Mouse (Mus musculus) midbrain, embryonic 10.5 days (tissue): Measurements from ENCODE around the gene Alg1. TPM values are rescaled to one million over a fixed set of nuclear protein-coding genes. Genes with fewer than 3 reads are reported as not detected.

ENCODE experiments used
- DNase-seq: peaks from one replicate; pipeline ENCODE4 v3.0.0-alpha.2; 2017; ENCODE audit warnings: low spot score
- H3K27ac ChIP-seq: fragments of 300-500 bp; sonication (generic); replicated peaks from 2 replicates; pipeline ENCODE4 v1.5.1; 2016; ENCODE audit warnings: mild to moderate bottlenecking
- H3K27me3 ChIP-seq: fragments of 300-500 bp; sonication (generic); 2 replicates; pipeline ENCODE4 v1.6.1; 2016; ENCODE audit warnings: low read depth, mild to moderate bottlenecking; ENCODE audit not compliant: poor library complexity, severe bottlenecking
- H3K36me3 ChIP-seq: fragments of 300-500 bp; sonication (generic); 2 replicates; pipeline ENCODE4 v1.6.1; 2016; ENCODE audit warnings: mild to moderate bottlenecking, moderate library complexity
- H3K4me1 ChIP-seq: fragments of 300-500 bp; sonication (generic); 2 replicates; pipeline ENCODE4 v1.6.1; 2016
- H3K4me3 ChIP-seq: fragments of 300-500 bp; sonication (generic); 2 replicates; pipeline ENCODE4 v1.5.1; 2016; ENCODE audit warnings: mild to moderate bottlenecking, moderate library complexity
- H3K9me3 ChIP-seq: fragments of 300-500 bp; sonication (generic); replicated peaks from 2 replicates; pipeline ENCODE4 v1.6.1; 2016; ENCODE audit warnings: mild to moderate bottlenecking
- WGBS: fragments of 180-500 bp; shearing (Covaris S2); methylation state at CpG from one replicate; pipeline ENCODE4 v1.1.7; 2016; 5-methylcytosine and 5-hydroxymethylcytosine counted together
- polyA plus RNA-seq: library from polyadenylated mRNA; unstranded; fragments of >200 nt; fragmentation: Nextera tagmentation; extraction: Ambion mirVana; gene quantifications from 2 replicates; pipeline ENCODE4 v1.2.1, GENCODE M21; 2016

Alg1 gene
- polyA plus RNA-seq: 25.0 and 25.3 TPM in 2 replicates

DNA sequence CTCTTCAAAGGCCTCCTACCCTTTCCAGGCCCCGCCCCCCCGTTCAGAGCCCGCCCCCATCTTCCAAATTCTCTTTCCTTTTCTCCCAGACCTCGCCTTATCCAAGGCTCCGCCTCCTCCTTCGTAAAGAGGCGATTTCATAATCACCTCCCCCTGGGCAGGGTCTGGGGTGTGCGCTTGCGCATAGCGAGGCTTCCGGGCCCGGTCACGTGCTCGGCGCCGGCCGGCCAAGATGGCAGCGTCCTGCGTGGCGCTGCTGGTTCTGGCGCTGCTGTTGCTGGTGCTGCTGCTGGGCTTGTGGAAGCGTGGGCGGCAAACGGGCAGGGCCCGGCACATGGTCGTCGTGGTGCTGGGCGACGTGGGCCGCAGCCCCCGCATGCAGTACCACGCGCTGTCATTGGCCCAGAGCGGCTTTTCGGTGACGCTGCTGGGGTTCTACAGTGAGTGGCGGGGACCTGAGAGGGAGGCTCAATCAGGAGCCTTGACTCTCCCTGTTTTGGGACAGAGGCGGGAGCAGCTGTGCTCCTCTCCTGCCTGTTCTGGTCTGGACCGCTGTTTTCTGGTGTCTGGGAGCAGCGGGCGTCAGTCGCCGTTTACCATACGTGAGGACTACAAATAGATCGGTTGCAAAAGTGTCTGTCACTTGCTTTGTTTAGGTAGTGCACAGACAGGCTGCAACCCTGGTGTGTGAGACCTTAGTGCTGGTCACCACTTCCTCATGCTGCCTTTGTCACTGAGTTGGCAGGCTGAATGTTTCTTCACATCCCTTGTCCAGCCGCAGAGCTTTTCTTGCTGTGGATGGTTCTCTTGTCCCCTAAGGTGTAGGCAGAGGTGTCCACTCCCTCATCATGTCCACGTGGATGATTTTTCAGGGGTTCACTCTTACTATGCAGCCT lies at the start of gene Alg1:
Alg1 (plus strand) TSS at position 204 of the 896 bp plus-strand sequence.
- no peaks in the 10 kb centered on the region for H3K27me3 ChIP-seq
- H3K27ac ChIP-seq: peak within 1 kb of the TSS; percentile 75
- DNase-seq: peak; percentile 93
- WGBS: 3% methylated on average over 47 of the region's 47 CpGs
- peaks cover 10% of the 10 kb centered on the region; the same call in 1 of the 2 replicates for H3K36me3 ChIP-seq
- peaks cover 9% of the 10 kb centered on the region for H3K4me1 ChIP-seq
- no peaks in the 10 kb centered on the region for H3K9me3 ChIP-seq
- H3K4me3 ChIP-seq: peak within 1 kb of the TSS; percentile 85

DNA sequence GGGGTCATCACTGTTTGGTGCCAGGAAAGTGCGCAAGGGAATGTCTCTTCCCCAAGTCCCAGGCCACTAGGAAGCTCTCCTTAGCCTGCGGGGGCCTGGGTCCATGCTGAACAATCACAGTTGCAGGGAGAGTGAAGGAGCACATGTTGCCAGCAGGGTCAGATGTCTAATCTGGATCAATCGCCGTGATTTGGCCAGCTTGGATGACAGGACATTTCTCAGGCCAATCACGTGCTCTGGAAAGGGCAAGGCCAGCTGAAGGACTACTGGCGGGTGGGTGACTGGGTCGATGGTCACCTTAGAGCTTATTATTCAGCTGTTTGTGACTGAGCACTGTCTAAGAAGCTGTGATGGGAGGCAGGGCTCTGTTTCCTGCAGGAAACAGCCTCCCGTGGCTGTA lies 49.3 kb upstream of the Alg1 start:
- H3K4me3 ChIP-seq: no peak overlapping the region
- no peak overlapping the region for H3K27ac ChIP-seq
- H3K4me1 ChIP-seq: peaks cover 6% of the 10 kb centered on the region
- no peaks in the 10 kb centered on the region for H3K27me3 ChIP-seq
- 68% methylated on average over 8 of the region's 8 CpGs for WGBS
- DNase-seq: no peak
- no peaks in the 10 kb centered on the region for H3K9me3 ChIP-seq
- no peaks in the 10 kb centered on the region for H3K36me3 ChIP-seq

DNA sequence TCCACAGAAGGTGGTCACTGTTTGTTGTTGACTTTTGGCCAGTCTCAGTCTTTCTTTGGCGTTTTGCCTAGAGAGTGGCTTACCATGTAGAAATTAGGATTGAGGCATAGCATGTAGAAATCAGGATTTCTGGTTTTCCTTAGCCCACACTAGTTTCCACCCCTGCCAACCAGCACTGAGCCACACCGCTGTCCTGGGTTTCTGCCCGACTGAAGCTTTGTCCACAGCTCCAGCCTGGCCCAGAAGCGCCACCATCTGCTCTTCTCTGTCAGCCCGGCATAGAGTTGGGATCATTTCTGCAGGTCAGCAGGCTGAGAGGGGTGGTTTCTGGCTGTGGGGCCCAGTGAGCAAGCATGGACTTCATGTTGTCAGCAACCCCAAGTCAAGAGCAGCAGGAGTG lies 48.5 kb upstream of the Alg1 start:
- peaks cover 6% of the 10 kb centered on the region for H3K4me1 ChIP-seq
- WGBS: 84% methylated on average over 5 of the region's 5 CpGs
- DNase-seq: no peak
- no peak overlapping the region for H3K27ac ChIP-seq
- no peak overlapping the region for H3K4me3 ChIP-seq
- H3K9me3 ChIP-seq: no peaks in the 10 kb centered on the region
- H3K27me3 ChIP-seq: no peaks in the 10 kb centered on the region
- H3K36me3 ChIP-seq: no peaks in the 10 kb centered on the region

DNA sequence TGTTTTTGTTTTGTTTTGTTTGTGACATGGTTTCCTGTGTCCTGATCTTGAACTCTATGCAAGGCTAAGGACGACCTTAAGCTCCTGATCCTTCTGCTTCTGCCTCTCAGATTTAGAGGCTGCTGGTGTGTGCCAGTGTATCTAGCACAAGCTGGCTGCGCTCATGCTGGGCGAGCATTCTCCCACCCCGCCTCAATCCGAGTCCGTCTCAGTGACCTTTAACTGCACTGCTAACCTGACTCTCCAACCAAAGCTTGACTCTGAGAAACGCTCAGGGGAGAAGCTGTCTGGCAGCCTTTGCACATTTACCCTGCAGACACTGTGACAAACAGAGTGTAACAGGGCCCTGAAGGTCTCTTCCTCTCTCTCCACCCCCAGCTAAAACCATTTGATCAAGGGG lies 47.7 kb upstream of the Alg1 start:
- H3K27ac ChIP-seq: no peak overlapping the region
- no peaks in the 10 kb centered on the region for H3K36me3 ChIP-seq
- no peaks in the 10 kb centered on the region for H3K27me3 ChIP-seq
- WGBS: 77% methylated on average over 7 of the region's 7 CpGs
- peaks cover 6% of the 10 kb centered on the region for H3K4me1 ChIP-seq
- H3K4me3 ChIP-seq: no peak overlapping the region
- no peaks in the 10 kb centered on the region for H3K9me3 ChIP-seq
- DNase-seq: no peak

DNA sequence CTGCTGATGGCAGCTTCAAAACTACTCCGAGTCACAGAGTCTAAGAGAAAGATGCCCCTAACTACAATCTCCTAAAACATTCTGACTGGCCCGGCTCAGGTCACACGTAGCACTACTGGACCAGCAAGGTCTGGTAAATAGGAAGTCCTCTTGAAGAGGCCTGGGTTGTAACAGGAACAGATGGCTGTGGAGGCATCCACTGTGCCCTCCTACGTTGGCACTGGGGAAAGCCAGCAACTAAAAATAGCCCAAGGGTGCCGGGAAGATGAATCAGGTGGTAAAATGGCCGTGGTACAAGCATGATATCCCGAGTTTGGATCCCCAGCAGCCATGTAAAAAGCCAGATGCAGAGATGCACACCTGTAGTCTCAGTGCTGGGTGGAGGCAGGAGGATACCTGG lies 47.2 kb upstream of the Alg1 start:
- no peak overlapping the region for H3K4me3 ChIP-seq
- H3K4me1 ChIP-seq: peaks cover 6% of the 10 kb centered on the region
- no peaks in the 10 kb centered on the region for H3K36me3 ChIP-seq
- H3K27me3 ChIP-seq: no peaks in the 10 kb centered on the region
- no peak overlapping the region for H3K27ac ChIP-seq
- 78% methylated on average over 7 of the region's 7 CpGs for WGBS
- H3K9me3 ChIP-seq: no peaks in the 10 kb centered on the region
- no peak for DNase-seq

DNA sequence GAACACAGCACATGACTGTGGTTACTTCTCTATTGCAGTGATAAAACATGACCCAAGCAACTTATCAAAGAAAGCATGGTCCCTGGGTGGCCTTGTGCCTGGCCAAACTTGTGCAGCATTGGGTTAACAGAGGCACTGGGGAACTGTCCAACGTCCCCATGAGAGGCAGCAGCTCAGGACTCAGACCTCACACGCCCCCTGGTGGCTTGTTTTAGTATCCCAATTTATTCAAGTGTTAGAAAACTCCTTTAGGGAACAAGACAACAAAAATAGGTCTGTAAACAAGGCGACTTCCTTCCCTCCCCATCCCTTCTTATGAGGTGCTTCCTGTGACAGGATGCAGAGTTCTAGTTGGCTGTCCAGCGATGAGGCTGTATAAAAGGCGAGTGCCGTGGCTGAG lies 38.3 kb upstream of the Alg1 start:
- 30% methylated on average over 6 of the region's 6 CpGs for WGBS
- H3K4me1 ChIP-seq: no peaks in the 10 kb centered on the region
- DNase-seq: peak; percentile 47

DNA sequence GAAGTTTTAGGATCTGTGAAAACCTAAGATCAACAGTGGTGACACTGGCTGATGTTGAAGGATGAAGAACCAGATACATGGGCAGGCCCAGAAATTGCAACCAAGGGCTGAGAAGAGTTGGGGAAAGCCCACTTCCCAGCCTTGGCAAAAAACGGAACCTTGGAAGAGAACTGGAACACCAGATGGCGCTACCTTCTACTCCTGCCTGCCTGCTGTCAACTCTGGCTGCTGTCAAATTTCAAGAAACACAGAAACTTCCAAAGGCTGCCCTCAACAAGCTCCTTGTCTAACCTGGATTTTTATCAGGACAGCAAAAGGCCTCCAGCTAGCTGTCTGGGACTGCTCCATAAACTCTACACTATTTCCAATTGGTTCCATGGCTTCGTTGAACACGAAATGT lies 30.7 kb upstream of the Alg1 start:
- peaks cover 19% of the 10 kb centered on the region for H3K4me1 ChIP-seq
- H3K27me3 ChIP-seq: no peaks in the 10 kb centered on the region; the same call in 1 of the 2 replicates
- 19% methylated on average over 4 of the region's 4 CpGs for WGBS
- H3K36me3 ChIP-seq: peaks cover 2% of the 10 kb centered on the region; the same call in 1 of the 2 replicates
- H3K27ac ChIP-seq: no peak overlapping the region
- H3K4me3 ChIP-seq: peak overlapping the region; percentile 93
- H3K9me3 ChIP-seq: no peaks in the 10 kb centered on the region
- peak; percentile 47 for DNase-seq

More for the DNA sequence above, 38.3 kb upstream of the Alg1 start:
- Histone ChIP-seq H3K36me3 (peaks cover 2% of the 10 kb centered on the region; the same call in 1 of the 2 replicates), H3K27me3 (no peaks in the 10 kb centered on the region), H3K27ac (no peak overlapping the region), H3K4me3 (no peak overlapping the region), H3K9me3 (no peaks in the 10 kb centered on the region)

DNA sequence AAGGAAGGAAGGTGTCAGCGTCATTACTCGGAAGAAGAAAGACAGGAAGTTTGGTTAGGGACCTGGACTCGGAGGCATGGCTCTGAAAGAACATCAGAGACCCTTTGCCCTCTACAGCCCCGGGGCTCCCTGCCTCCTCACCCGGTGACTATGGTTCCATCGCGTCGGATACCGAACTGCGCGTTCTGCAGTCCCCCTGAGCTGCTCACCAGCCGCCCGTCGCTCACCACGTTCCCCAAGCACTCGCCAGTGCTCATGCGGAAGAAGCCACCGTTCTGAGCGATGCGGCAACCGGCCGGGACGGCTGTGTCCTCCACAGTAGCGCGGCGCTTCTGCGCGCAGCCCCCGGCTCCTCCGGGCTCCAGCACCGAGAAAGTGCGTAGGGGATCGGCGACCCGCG lies 30.2 kb upstream of the Alg1 start:
- H3K4me1 ChIP-seq: peaks cover 19% of the 10 kb centered on the region
- no peak for DNase-seq
- H3K27me3 ChIP-seq: no peaks in the 10 kb centered on the region; the same call in 1 of the 2 replicates
- 2% methylated on average over 36 of the region's 36 CpGs for WGBS
- no peaks in the 10 kb centered on the region for H3K9me3 ChIP-seq
- H3K27ac ChIP-seq: peak overlapping the region; percentile 81
- peak overlapping the region; percentile 93 for H3K4me3 ChIP-seq
- peaks cover 2% of the 10 kb centered on the region; the same call in 1 of the 2 replicates for H3K36me3 ChIP-seq

DNA sequence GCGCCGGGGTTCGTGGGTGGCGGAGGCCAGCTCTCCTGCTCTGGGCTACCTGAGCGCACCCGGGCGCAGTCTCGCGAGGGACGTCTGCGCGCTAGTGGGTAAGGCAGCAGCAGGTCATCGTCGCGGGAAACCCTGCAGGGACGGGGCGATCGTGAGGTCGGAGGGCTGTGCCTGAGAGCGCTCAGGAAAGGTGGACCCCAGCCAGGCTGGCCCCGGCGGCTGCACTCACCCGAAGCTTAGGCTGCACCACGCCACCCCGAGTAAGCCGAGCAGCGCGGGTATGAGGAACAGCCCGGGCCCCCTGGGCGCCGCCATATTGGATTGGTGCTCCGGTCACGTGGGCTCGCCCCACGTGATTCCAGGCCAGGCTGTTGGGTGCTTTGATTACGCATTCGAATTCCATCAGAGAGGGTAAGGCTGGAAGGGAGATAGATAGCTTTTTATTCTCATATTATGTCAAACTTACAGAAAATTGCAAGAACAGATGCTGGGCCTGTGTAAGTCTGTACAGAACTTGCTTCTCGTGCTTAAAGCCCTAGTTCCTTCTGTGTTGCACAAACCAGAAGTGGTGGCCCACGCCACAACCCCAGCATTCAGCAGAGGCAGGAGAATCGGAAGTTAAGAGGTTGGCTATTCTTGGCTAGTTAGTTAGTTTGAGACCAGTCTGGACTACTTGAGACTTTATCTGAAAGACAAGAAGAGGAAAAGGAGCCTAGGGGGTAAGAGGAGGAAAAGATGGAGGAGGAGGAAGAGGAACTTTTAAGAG lies 29.6 kb upstream of the Alg1 start, which contains the start of gene Nagpa:
Nagpa (minus strand) TSS at position 345 of the 766 bp plus-strand sequence.
- Histone ChIP-seq H3K4me3 (peak within 1 kb of the TSS; percentile 93), H3K36me3 (no peaks in the 10 kb centered on the region), H3K27me3 (no peaks in the 10 kb centered on the region; the same call in 1 of the 2 replicates), H3K9me3 (no peaks in the 10 kb centered on the region), H3K4me1 (peaks cover 19% of the 10 kb centered on the region), H3K27ac (peak within 1 kb of the TSS; percentile 81)
- DNase-seq: peak; percentile 88
- 5% methylated on average over 40 of the region's 40 CpGs for WGBS

DNA sequence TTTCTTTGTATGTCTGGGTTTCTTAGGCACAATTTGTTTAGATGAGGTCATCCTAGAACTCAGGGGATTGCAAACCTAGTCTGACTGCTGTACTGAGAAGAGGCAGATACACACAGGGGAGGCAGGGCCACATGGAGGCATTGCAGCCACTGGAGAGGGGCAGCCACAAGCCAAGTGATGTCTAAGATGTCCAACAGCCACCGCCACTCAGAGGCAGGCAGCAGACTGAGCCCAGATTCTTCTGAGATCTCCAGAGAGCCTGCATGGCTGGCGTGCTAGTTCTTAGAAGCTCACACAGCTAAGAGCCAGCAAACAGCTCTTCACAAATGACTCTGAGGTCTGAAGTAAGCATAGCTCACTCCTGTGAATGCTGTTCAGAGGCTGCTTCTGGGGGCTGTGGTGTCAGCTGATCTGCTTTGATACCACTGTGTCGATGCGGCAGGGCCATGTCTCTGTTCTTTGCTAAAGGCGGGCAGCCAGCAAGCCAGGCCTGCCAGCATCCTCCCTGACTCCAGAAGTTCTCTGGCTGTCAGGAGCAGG lies 27.9 kb upstream of the Alg1 start:
- WGBS: 86% methylated on average over 5 of the region's 5 CpGs
- no peak for DNase-seq
- Histone ChIP-seq H3K27me3 (no peaks in the 10 kb centered on the region; the same call in 1 of the 2 replicates), H3K27ac (no peak overlapping the region), H3K4me3 (no peak overlapping the region), H3K36me3 (no peaks in the 10 kb centered on the region), H3K9me3 (no peaks in the 10 kb centered on the region), H3K4me1 (peaks cover 19% of the 10 kb centered on the region)

DNA sequence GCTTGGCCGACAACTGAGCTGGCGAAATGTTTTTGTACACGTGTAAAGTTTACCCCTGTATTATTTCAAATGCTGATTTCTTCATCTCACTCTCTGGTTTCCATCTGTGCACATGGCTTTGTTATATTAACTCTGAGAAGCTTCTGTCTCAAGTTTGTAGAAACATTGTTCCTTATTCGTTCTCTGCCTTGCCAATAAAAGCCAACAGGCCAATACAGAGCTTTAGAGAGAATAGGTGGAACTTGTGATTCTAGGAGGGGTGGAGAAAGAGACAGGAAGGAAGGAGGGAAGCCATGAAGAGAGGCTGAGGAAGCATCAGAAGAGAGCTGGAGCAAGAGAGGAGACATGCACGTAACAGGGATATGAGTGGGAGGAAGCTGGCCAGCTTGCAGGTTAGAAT lies 27.4 kb upstream of the Alg1 start:
- 79% methylated on average over 5 of the region's 5 CpGs for WGBS
- H3K36me3 ChIP-seq: no peaks in the 10 kb centered on the region
- no peak overlapping the region for H3K27ac ChIP-seq
- no peaks in the 10 kb centered on the region for H3K9me3 ChIP-seq
- no peaks in the 10 kb centered on the region; the same call in 1 of the 2 replicates for H3K27me3 ChIP-seq
- DNase-seq: no peak
- H3K4me3 ChIP-seq: no peak overlapping the region
- H3K4me1 ChIP-seq: peaks cover 19% of the 10 kb centered on the region

DNA sequence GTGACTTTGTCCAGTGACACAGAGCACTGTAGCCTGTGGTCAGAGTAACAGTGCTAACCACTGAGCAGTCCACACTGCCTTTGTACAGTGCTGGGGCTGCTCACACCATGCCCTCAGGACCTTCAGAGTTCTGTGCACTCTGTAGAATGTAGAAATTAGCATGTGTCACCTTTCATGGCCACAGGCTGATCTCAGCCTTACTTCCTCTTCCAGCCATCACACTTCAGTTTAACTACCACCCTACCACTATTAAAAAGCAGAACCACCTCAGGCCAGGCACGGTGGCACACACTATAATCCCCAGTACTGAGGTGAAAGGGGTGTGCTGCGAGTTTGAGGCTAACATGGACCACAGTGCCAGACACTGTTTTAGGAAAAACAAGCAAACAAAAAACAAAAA lies 23.1 kb upstream of the Alg1 start:
- no peaks in the 10 kb centered on the region for H3K9me3 ChIP-seq
- DNase-seq: no peak
- WGBS: 80% methylated on average over 2 of the region's 2 CpGs
- no peaks in the 10 kb centered on the region for H3K36me3 ChIP-seq
- no peaks in the 10 kb centered on the region for H3K4me1 ChIP-seq
- no peak overlapping the region for H3K27ac ChIP-seq
- H3K4me3 ChIP-seq: no peak overlapping the region
- H3K27me3 ChIP-seq: no peaks in the 10 kb centered on the region
